Mouse (Mus musculus): ENCODE data around the gene Rab23. TPM values are rescaled to one million over a fixed set of nuclear protein-coding genes. Genes with fewer than 3 reads are reported as not detected.
A peak's percentile ranks its signal among the peaks of the same experiment; 100 is the strongest.

Rab23 gene
- total RNA-seq, 2 experiments from 2014 or later = 4.1 to 5.9 TPM

DNA sequence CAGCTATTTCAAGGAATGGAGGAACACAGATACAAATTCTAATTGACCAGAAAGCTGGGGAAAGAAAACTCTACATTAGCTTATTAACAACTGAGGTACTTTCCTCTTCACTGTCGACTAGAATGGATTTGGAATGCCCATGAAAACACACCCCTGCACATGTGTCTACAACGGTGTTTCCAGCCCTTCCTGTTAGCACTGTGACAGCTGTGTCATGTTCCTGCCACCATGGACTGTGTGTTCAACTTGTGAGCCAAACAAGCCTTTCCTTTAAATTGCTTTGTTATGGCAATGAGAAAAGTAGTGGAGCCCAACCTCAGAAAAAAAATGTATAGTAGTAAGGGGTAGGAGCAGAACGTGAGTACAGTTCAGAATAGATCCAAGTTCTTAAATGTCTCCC, 68.8 kb downstream of the Rab23 start:
- no peak for DNase-seq
- intact Hi-C loops (cut with DNase I) = no loop called here
- Histone ChIP-seq H3K4me3 (no peak overlapping the region), H3K27ac (peak overlapping the region; percentile 13; the same call in 1 of the 2 replicates)
- TF ChIP-seq CTCF (IDR thresholded peaks at IDR 0.05) = no peak

Other genes starting within 250 kb of the Rab23 start
- gene Prim2, start 50.1 kb upstream of the Rab23 start, total RNA-seq (2021) = 1 to 10 TPM; 1.2 to 1.3 TPM
- gene Bag2, start 37.9 kb downstream of the Rab23 start, total RNA-seq (2021) = 10 to 100 TPM; 13.7 to 21.4 TPM
- 10 to 100 TPM; 10.9 to 12.1 TPM for gene Zfp451, start 94.7 kb downstream of the Rab23 start, total RNA-seq (2021)
- gene Bend6, start 187.9 kb downstream of the Rab23 start, total RNA-seq (2021) = 1 to 10 TPM; 1.6 to 2.1 TPM
- 100 to 1,000 TPM; 291 to 304 TPM for gene Dst, start 188.3 kb downstream of the Rab23 start, total RNA-seq (2021)

Data from gastrocnemius, adult 2 months (tissue).